Mouse (Mus musculus): ENCODE results near the gene Cdh23.

DNA sequence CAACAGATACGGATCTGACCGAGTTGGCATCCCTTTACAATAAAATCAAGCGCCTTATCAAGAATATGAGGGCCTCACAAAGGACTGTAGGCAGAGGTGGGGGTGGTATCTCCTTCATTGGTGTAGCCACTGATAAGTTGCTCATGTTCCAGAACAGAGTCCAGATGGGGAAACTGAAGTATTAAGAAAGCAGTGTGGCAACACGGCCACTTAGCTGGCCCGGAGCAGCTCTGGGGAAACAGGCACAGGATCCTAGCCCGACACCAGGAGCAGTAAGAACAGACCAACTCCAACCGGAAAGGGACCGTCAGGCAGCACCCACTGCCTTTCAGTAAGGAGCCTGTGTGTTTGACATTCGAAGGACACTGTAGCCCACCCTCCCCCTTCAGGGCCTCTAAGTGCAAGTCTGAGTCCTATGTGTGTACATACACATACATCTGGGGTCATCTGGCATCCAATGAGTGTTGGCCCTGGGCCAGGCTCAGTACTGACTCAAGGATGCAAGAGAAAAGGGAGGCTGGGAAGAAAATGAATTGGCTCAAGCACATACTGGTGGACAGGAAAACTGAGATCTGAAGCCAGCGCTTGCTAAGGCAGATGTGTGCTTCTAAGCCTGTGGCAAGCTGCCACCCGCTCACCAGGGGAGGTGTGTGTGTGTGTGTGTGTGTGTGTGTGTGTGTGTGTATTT is 367.2 kb downstream of the Cdh23 start:
- TF ChIP-seq POLR2A (IDR thresholded peaks at IDR 0.05; ENCODE audit: insufficient read length, low read depth) (no peak), MAX (IDR thresholded peaks at IDR 0.05; ENCODE audit: low read depth) (no peak), USF1 (IDR thresholded peaks at IDR 0.05; ENCODE audit: low read depth) (no peak), CEBPB (IDR thresholded peaks at IDR 0.05; ENCODE audit: insufficient read depth, poor library complexity, severe bottlenecking) (no peak), TCF12 (IDR thresholded peaks at IDR 0.05; ENCODE audit: insufficient read depth, poor library complexity, severe bottlenecking) (no peak), MYOD1 (IDR thresholded peaks at IDR 0.05; ENCODE audit: control insufficient read depth in 1 of 3, insufficient read length in 2 of 3, low read depth in 2 of 3) (no peak), E2F4 (IDR thresholded peaks at IDR 0.05; ENCODE audit: insufficient read depth) (no peak), TCF3 (IDR thresholded peaks at IDR 0.05; ENCODE audit: insufficient read length, low read depth) (no peak), MYOG (IDR thresholded peaks at IDR 0.05; ENCODE audit: control insufficient read depth in 1 of 3, insufficient read depth in 1 of 3, insufficient read length in 2 of 3, low read depth in 2 of 3) (no peak), POLR2AphosphoS2 (IDR thresholded peaks at IDR 0.05; ENCODE audit: insufficient read length, low read depth) (no peak)

Data from myocyte (in vitro differentiated cells).